Mouse (Mus musculus) gastrocnemius, postnatal 14 days (tissue): ENCODE measurements around the gene Ddx28. TPM values are rescaled to one million over a fixed set of nuclear protein-coding genes. Genes with fewer than 3 reads are reported as not detected.
"Not testable (repeated sequence)": the region's sequence is repeated elsewhere in the genome, so short reads cannot be mapped to it uniquely, and the experiment has no call there.

ENCODE experiments used
- DNase-seq: peaks from one replicate; pipeline ENCODE4 v3.0.0; 2021; ENCODE audit warnings: mixed read lengths
- intact Hi-C: fragments of 180-260 bp; cut with DNase I; formaldehyde crosslinking; loops from one replicate; pipeline ENCODE4 v1.15.1; 2025; ENCODE audit warnings: low total_unique reads
- total RNA-seq, 2 experiments: library from RNA; stranded (reverse); gene quantifications; 2 replicates each; pipeline ENCODE4 v1.2.3; 2021

Gene Ddx28
- total RNA-seq, 2 experiments from 2014 or later = 9.5 to 9.7 TPM

- intact Hi-C loops = no loop called here
- DNase-seq = no peak
Measured at GRCm38 (mm10) chr8:106018039-106018438, 6.4 kb upstream of the Ddx28 start.

GRCm38 (mm10) chr8:106017130-106017529 is 5.4 kb upstream of the Ddx28 start:
- no peak for DNase-seq
- intact Hi-C loops = no loop called here

GRCm38 (mm10) chr8:106016284-106016683 is 4.6 kb upstream of the Ddx28 start:
- intact Hi-C loops = no loop called here
- DNase-seq = no peak

- intact Hi-C loops = not testable (repeated sequence)
Measured at GRCm38 (mm10) chr8:106012203-106012602, 521 bp upstream of the Ddx28 start.

GRCm38 (mm10) chr8:106010748-106011642 is 687 bp downstream of the Ddx28 start:
- intact Hi-C loops = no loop called here

More at GRCm38 (mm10) chr8:106012203-106012602, 521 bp upstream of the Ddx28 start:
- DNase-seq = not testable (repeated sequence)

GRCm38 (mm10) chr8:106007891-106008290 is 3.8 kb downstream of the Ddx28 start:
- intact Hi-C loops = loop anchor here (10.0 kb wide), 1 partner anchor 163 kb away; no protein-coding TSS in a partner anchor
- not testable (repeated sequence) for DNase-seq

More at GRCm38 (mm10) chr8:106010748-106011642, 687 bp downstream of the Ddx28 start:
- DNase-seq = peak; percentile 92

- DNase-seq = no peak
- intact Hi-C loops = loop anchor here (10.0 kb wide), 1 partner anchor 162 kb away; no protein-coding TSS in a partner anchor
Measured at GRCm38 (mm10) chr8:106007135-106007534, 4.5 kb downstream of the Ddx28 start.

- intact Hi-C loops = loop anchor here (10.0 kb wide), 1 partner anchor 162 kb away; no protein-coding TSS in a partner anchor
- DNase-seq = no peak
Measured at GRCm38 (mm10) chr8:106006413-106006812, 5.3 kb downstream of the Ddx28 start.

- no peak for DNase-seq
- intact Hi-C loops = loop anchor here (10.0 kb wide), 1 partner anchor 161 kb away; no protein-coding TSS in a partner anchor
Measured at GRCm38 (mm10) chr8:106005875-106006274, 5.8 kb downstream of the Ddx28 start, which contains the start of gene Dpep2nb. TSS of gene Dpep2nb (minus strand) at chr8:106005975.

- DNase-seq = no peak
- intact Hi-C loops = loop anchor here (10.0 kb wide), 1 partner anchor 160 kb away; no protein-coding TSS in a partner anchor
Measured at GRCm38 (mm10) chr8:106004538-106005207, 7.0 kb downstream of the Ddx28 start.

GRCm38 (mm10) chr8:106001908-106002307 is 9.8 kb downstream of the Ddx28 start:
- intact Hi-C loops = loop anchor here (10.0 kb wide), 1 partner anchor 157 kb away; no protein-coding TSS in a partner anchor
- no peak for DNase-seq

GRCm38 (mm10) chr8:105998971-105999370 is 12.7 kb downstream of the Ddx28 start:
- intact Hi-C loops = no loop called here
- DNase-seq = no peak

GRCm38 (mm10) chr8:105996359-105996758 is 15.3 kb downstream of the Ddx28 start:
- intact Hi-C loops = no loop called here
- no peak for DNase-seq

GRCm38 (mm10) chr8:105993226-105993625 is 18.5 kb downstream of the Ddx28 start:
- intact Hi-C loops = no loop called here
- DNase-seq = no peak

GRCm38 (mm10) chr8:105992499-105992898 is 19.2 kb downstream of the Ddx28 start:
- DNase-seq = no peak
- intact Hi-C loops = no loop called here

- intact Hi-C loops = no loop called here
Measured at GRCm38 (mm10) chr8:105991546-105991945, 20.1 kb downstream of the Ddx28 start.

GRCm38 (mm10) chr8:105990856-105991387 is 20.8 kb downstream of the Ddx28 start, which contains the start of gene Dus2:
TSS of gene Dus2 (plus strand) at chr8:105991337.
- peak; percentile 84 for DNase-seq
- intact Hi-C loops = no loop called here

More at GRCm38 (mm10) chr8:105991546-105991945, 20.1 kb downstream of the Ddx28 start:
- DNase-seq = no peak

GRCm38 (mm10) chr8:105988546-105988945 is 23.1 kb downstream of the Ddx28 start:
- intact Hi-C loops = loop anchor here (5.0 kb wide), 1 partner anchor 34 kb away; no protein-coding TSS in a partner anchor
- DNase-seq = no peak

GRCm38 (mm10) chr8:105983406-105983805 is 28.3 kb downstream of the Ddx28 start:
- intact Hi-C loops, DNase-seq: not testable (repeated sequence)
